Mouse (Mus musculus): Measurements from ENCODE around the gene Nol4l.
"Not testable (repeated sequence)": the region's sequence is repeated elsewhere in the genome, so short reads cannot be mapped to it uniquely, and the experiment has no call there.

Gene Nol4l

GRCm38 (mm10) chr2:153417841-153418240 lies 111.9 kb downstream of the Nol4l start:
- DNase-seq (ENCODE audit: low read depth, low spot score) = no peak

GRCm38 (mm10) chr2:153414607-153415006 lies 115.2 kb downstream of the Nol4l start:
- no peak for DNase-seq (ENCODE audit: low read depth, low spot score)

DNA sequence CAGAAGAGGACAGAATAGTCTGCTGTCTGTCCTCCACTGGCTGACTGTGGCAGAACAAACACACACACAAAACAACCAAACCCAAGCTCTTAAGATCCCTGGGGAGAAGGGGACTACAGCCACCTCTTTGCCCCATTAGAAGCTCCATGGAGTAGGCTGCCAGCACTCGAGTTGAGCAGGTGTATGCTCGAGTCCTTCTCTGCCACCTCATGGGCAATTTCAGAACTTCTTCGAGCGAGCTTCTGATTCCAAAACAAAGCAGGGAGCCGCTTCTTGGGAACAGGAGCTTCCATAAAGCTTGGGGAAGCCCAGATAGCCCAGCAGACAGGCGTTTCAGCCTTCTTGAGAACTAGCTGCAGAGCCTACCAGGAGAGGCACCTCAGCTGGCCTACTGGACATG lies 117.2 kb downstream of the Nol4l start:
- DNase-seq (ENCODE audit: low read depth, low spot score) = no peak

DNA sequence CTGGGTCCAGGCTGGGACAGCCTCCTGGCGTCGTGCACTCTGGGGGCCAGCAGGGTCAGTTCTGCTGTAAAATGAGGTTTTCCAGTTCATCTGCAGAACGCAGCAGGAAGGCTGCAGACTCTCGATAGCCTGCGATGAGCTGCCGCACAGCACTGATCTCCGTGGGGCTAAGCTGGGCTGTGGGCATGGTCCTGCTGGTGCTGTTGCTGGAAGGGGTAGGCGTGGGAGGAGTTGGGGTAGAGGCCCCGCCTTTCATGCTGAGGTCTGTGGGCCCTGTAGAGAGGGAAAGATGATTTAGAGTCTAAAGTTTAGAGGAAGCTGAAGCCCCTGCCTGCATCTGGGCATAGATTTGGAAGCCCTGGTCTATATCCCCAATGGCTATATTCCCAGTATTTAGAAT lies 118.2 kb downstream of the Nol4l start:
- DNase-seq (ENCODE audit: low read depth, low spot score) = no peak

DNA sequence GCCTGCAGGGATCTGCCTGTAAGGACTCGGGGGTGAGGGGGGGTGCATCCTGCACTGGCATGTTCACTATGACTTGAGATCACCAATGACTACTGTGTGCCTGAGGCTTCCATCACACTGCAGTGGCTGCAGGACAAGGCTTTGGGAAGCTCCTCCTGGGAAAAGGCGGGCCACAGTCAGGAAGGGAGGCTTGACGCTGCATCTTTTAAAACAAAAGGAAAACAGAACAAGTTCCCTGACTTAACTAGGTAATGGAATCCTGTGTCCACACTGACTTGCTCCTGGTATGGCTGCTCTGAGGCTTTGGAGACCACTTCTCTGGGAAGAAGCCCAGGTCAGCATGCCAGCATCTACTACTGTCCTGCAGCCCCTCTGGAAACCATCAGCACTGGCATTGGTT lies 120.8 kb downstream of the Nol4l start:
- no peak for DNase-seq (ENCODE audit: low read depth, low spot score)

- DNase-seq (ENCODE audit: low read depth, low spot score) = no peak
These were observed 122.9 kb downstream of the Nol4l start for GRCm38 (mm10) chr2:153406882-153407281.

GRCm38 (mm10) chr2:153404882-153405281 lies 124.9 kb downstream of the Nol4l start:
- DNase-seq (ENCODE audit: low read depth, low spot score) = no peak

GRCm38 (mm10) chr2:153404062-153404461 lies 125.7 kb downstream of the Nol4l start:
- DNase-seq (ENCODE audit: low read depth, low spot score) = no peak

DNA sequence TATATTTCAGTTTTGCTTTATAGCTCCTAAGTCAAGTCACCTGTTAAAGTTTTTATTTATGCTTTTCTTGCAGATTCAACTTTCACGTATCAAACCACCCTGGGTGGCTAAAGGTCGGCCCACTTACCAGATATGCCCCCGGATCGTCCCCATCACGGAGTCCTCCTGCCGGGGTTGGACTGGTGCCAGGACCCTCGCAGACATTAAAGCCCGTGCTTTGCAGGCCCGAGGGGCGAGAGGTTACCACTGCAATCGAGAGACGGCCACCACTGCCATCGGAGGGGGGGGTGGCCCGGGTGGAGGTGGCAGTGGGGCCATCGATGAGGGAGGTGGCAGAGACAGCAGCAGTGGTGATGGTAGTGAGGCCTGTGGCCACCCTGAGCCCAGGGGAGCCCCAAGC lies 130.6 kb downstream of the Nol4l start:
- no peak for DNase-seq (ENCODE audit: low read depth, low spot score)

DNA sequence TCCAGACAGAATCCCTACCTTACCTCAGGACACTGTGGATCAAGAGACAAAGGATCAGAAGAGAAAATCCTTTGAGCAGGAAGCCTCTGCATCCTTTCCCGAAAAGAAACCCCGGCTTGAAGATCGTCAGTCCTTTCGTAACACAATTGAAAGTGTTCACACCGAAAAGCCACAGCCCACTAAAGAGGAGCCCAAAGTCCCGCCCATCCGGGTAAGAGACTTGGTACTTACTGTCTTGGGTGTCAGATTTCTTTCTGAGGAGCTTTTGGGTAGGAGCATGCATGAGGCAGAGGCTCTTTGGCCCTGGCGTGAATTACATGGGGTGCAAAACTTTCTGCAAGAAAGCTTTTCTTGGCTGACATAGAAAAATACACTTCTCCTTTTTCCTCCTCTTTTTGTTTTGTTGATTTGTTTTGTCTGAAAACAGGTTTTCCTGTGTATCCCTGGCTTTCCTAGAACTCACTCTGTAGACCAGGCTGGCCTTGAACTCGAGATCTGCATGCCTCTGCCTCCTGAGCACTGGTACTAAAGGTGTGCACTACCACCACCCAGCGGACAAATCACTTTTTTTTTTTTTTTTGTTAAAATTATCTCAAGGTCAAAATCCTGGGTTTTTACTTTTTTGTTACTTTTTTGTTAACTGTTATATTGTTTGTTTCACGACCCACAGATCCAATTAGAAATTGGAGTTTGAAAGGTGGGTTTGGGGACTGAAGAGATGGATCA lies 131.8 kb downstream of the Nol4l start:
- no peak for DNase-seq (ENCODE audit: low read depth, low spot score)

DNA sequence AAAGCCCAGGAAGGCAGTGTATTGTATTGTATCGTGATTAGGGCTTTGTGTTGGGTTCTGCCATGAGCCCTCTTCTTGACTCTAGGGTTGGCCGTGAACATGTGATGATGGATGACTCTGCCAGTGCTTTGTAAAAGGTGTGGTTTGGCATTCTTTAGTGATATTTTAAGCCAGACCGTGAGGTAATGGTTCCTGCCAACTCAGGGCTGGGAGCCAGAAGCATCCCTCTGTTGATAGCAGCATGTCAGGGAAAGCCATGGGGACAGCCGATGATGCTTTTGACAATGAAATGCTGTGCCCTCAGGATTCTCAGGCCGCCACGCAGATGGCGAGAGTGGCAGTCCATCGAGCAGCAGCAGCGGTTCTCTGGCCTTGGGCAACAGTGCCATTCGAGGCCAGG lies 136.7 kb downstream of the Nol4l start:
- no peak for DNase-seq (ENCODE audit: low read depth, low spot score)

GRCm38 (mm10) chr2:153389831-153390230 lies 139.9 kb downstream of the Nol4l start:
- no peak for DNase-seq (ENCODE audit: low read depth, low spot score)

DNA sequence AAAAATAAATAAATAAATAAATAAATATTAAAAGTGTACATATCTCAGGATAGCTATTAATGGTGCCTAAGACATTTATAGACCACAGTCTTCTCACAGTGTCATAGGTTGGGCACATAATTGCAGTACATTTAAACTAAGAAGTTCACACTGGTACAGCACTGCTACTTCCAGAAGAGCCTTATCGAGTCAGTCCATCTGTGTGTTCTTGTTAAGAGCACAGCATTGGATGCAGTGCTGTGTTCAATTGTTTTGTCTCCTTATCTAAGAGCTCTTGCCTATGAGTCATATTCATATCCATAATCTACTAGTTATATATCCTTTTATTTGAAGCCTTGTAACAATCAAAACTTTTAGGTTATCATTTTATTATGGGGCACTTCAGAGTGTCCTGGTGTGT lies 149.3 kb downstream of the Nol4l start:
- no peak for DNase-seq (ENCODE audit: low read depth, low spot score)

- no peak for DNase-seq (ENCODE audit: low read depth, low spot score)
These were observed 154.4 kb downstream of the Nol4l start for GRCm38 (mm10) chr2:153375380-153375779.

GRCm38 (mm10) chr2:153370871-153371270 lies 158.9 kb downstream of the Nol4l start:
- DNase-seq (ENCODE audit: low read depth, low spot score) = no peak

GRCm38 (mm10) chr2:153364531-153364930 lies 165.2 kb downstream of the Nol4l start:
- DNase-seq (ENCODE audit: low read depth, low spot score) = not testable (repeated sequence)

- no peak for DNase-seq (ENCODE audit: low read depth, low spot score)
These were observed 168.6 kb downstream of the Nol4l start for GRCm38 (mm10) chr2:153361101-153361710.
